Mouse (Mus musculus): ENCODE measurements around the gene Ppat. TPM values are rescaled to one million over a fixed set of nuclear protein-coding genes. Genes with fewer than 3 reads are reported as not detected.
"Not testable (repeated sequence)": the region's sequence is repeated elsewhere in the genome, so short reads cannot be mapped to it uniquely, and the experiment has no call there.

Gene Ppat
- polyA plus RNA-seq, 1 experiment from 2014 or later: 15.5 TPM

GRCm38 (mm10) chr5:76973488-76973887 lies 22.1 kb upstream of the Ppat start:
- no peak for ATAC-seq
- Histone ChIP-seq H3K36me3 (ENCODE audit: control insufficient read depth, insufficient read depth) (peaks cover 4% of the 10 kb centered on the region; the same call in 1 of the 2 replicates), H3K9me3 (ENCODE audit: control insufficient read depth, low read length) (no peaks in the 10 kb centered on the region), H3K9ac (replicated peaks; ENCODE audit: low read depth, low read length) (no peak overlapping the region; the same call in 1 of the 2 replicates), H3K27ac (ENCODE audit: low read length) (no peak overlapping the region), H3K4me2 (ENCODE audit: low read length) (peak overlapping the region; percentile 74), H3K27me3 (replicated peaks; ENCODE audit: control insufficient read depth, insufficient read depth, low read length) (no peaks in the 10 kb centered on the region), H3K4me3 (replicated peaks; ENCODE audit: low read length) (peak overlapping the region; percentile 72), H3K4me1 (replicated peaks; ENCODE audit: control insufficient read depth, insufficient read depth, low read length) (peaks cover 19% of the 10 kb centered on the region)
- WGBS: 68% methylated on average over 3 of the region's 3 CpGs

GRCm38 (mm10) chr5:76971115-76971514 lies 19.7 kb upstream of the Ppat start:
- not testable (repeated sequence) for ATAC-seq; H3K36me3 ChIP-seq (ENCODE audit: control insufficient read depth, insufficient read depth); H3K9ac ChIP-seq (replicated peaks; ENCODE audit: low read depth, low read length); H3K4me2 ChIP-seq (ENCODE audit: low read length); H3K9me3 ChIP-seq (ENCODE audit: control insufficient read depth, low read length); H3K4me3 ChIP-seq (replicated peaks; ENCODE audit: low read length); H3K27ac ChIP-seq (ENCODE audit: low read length); H3K27me3 ChIP-seq (replicated peaks; ENCODE audit: control insufficient read depth, insufficient read depth, low read length)
- peaks cover 18% of the 10 kb centered on the region for H3K4me1 ChIP-seq (replicated peaks; ENCODE audit: control insufficient read depth, insufficient read depth, low read length)
- 92% methylated on average over 1 of the region's 1 CpGs for WGBS

- ATAC-seq: no peak
- Histone ChIP-seq H3K36me3 (ENCODE audit: control insufficient read depth, insufficient read depth) (peaks cover 6% of the 10 kb centered on the region), H3K27ac (ENCODE audit: low read length) (no peak overlapping the region), H3K9ac (replicated peaks; ENCODE audit: low read depth, low read length) (no peak overlapping the region), H3K27me3 (replicated peaks; ENCODE audit: control insufficient read depth, insufficient read depth, low read length) (no peaks in the 10 kb centered on the region), H3K4me2 (ENCODE audit: low read length) (no peak overlapping the region), H3K9me3 (ENCODE audit: control insufficient read depth, low read length) (no peaks in the 10 kb centered on the region), H3K4me1 (replicated peaks; ENCODE audit: control insufficient read depth, insufficient read depth, low read length) (peaks cover 9% of the 10 kb centered on the region), H3K4me3 (replicated peaks; ENCODE audit: low read length) (no peak overlapping the region)
- 63% methylated on average over 5 of the region's 5 CpGs for WGBS
Measured at GRCm38 (mm10) chr5:76969250-76969649, 17.9 kb upstream of the Ppat start.

- Histone ChIP-seq H3K4me2 (ENCODE audit: low read length) (no peak overlapping the region), H3K27ac (ENCODE audit: low read length) (no peak overlapping the region), H3K9ac (replicated peaks; ENCODE audit: low read depth, low read length) (no peak overlapping the region), H3K36me3 (ENCODE audit: control insufficient read depth, insufficient read depth) (peaks cover 18% of the 10 kb centered on the region), H3K4me3 (replicated peaks; ENCODE audit: low read length) (no peak overlapping the region), H3K4me1 (replicated peaks; ENCODE audit: control insufficient read depth, insufficient read depth, low read length) (no peaks in the 10 kb centered on the region), H3K27me3 (replicated peaks; ENCODE audit: control insufficient read depth, insufficient read depth, low read length) (no peaks in the 10 kb centered on the region), H3K9me3 (ENCODE audit: control insufficient read depth, low read length) (no peaks in the 10 kb centered on the region)
- ATAC-seq: no peak
- 88% methylated on average over 3 of the region's 3 CpGs for WGBS
Measured at GRCm38 (mm10) chr5:76964651-76965050, 13.3 kb upstream of the Ppat start.

- Histone ChIP-seq H3K4me2 (ENCODE audit: low read length) (no peak overlapping the region), H3K9me3 (ENCODE audit: control insufficient read depth, low read length) (no peaks in the 10 kb centered on the region), H3K4me3 (replicated peaks; ENCODE audit: low read length) (no peak overlapping the region), H3K27ac (ENCODE audit: low read length) (no peak overlapping the region), H3K4me1 (replicated peaks; ENCODE audit: control insufficient read depth, insufficient read depth, low read length) (no peaks in the 10 kb centered on the region), H3K36me3 (ENCODE audit: control insufficient read depth, insufficient read depth) (peaks cover 23% of the 10 kb centered on the region), H3K9ac (replicated peaks; ENCODE audit: low read depth, low read length) (no peak overlapping the region), H3K27me3 (replicated peaks; ENCODE audit: control insufficient read depth, insufficient read depth, low read length) (no peaks in the 10 kb centered on the region)
- ATAC-seq: no peak
- 78% methylated on average over 11 of the region's 11 CpGs for WGBS
Measured at GRCm38 (mm10) chr5:76962545-76962944, 11.2 kb upstream of the Ppat start.

GRCm38 (mm10) chr5:76959587-76959986 lies 8.2 kb upstream of the Ppat start:
- H3K4me2 ChIP-seq (ENCODE audit: low read length): no peak overlapping the region
- no peaks in the 10 kb centered on the region for H3K27me3 ChIP-seq (replicated peaks; ENCODE audit: control insufficient read depth, insufficient read depth, low read length)
- WGBS: 81% methylated on average over 5 of the region's 5 CpGs
- no peak overlapping the region for H3K27ac ChIP-seq (ENCODE audit: low read length)
- peaks cover 26% of the 10 kb centered on the region for H3K36me3 ChIP-seq (ENCODE audit: control insufficient read depth, insufficient read depth)
- no peaks in the 10 kb centered on the region; the same call in 1 of the 2 replicates for H3K4me1 ChIP-seq (replicated peaks; ENCODE audit: control insufficient read depth, insufficient read depth, low read length)
- H3K9ac ChIP-seq (replicated peaks; ENCODE audit: low read depth, low read length): no peak overlapping the region
- no peaks in the 10 kb centered on the region for H3K9me3 ChIP-seq (ENCODE audit: control insufficient read depth, low read length)
- no peak for ATAC-seq
- no peak overlapping the region for H3K4me3 ChIP-seq (replicated peaks; ENCODE audit: low read length)

- WGBS: 100% methylated on average over 1 of the region's 1 CpGs
- H3K27ac ChIP-seq (ENCODE audit: low read length): no peak overlapping the region
- H3K4me3 ChIP-seq (replicated peaks; ENCODE audit: low read length): no peak overlapping the region
- H3K9me3 ChIP-seq (ENCODE audit: control insufficient read depth, low read length): no peaks in the 10 kb centered on the region
- no peaks in the 10 kb centered on the region; the same call in none of the 2 replicates for H3K4me1 ChIP-seq (replicated peaks; ENCODE audit: control insufficient read depth, insufficient read depth, low read length)
- no peaks in the 10 kb centered on the region for H3K27me3 ChIP-seq (replicated peaks; ENCODE audit: control insufficient read depth, insufficient read depth, low read length)
- H3K4me2 ChIP-seq (ENCODE audit: low read length): no peak overlapping the region
- H3K36me3 ChIP-seq (ENCODE audit: control insufficient read depth, insufficient read depth): peaks cover 26% of the 10 kb centered on the region
- no peak overlapping the region for H3K9ac ChIP-seq (replicated peaks; ENCODE audit: low read depth, low read length)
- no peak for ATAC-seq
Measured at GRCm38 (mm10) chr5:76957954-76958353, 6.6 kb upstream of the Ppat start.

GRCm38 (mm10) chr5:76955474-76955873 lies 4.1 kb upstream of the Ppat start:
- no peak overlapping the region for H3K9ac ChIP-seq (replicated peaks; ENCODE audit: low read depth, low read length)
- WGBS: 84% methylated on average over 4 of the region's 4 CpGs
- H3K27me3 ChIP-seq (replicated peaks; ENCODE audit: control insufficient read depth, insufficient read depth, low read length): no peaks in the 10 kb centered on the region
- no peak overlapping the region for H3K4me2 ChIP-seq (ENCODE audit: low read length)
- H3K4me3 ChIP-seq (replicated peaks; ENCODE audit: low read length): no peak overlapping the region
- peaks cover 12% of the 10 kb centered on the region for H3K4me1 ChIP-seq (replicated peaks; ENCODE audit: control insufficient read depth, insufficient read depth, low read length)
- H3K36me3 ChIP-seq (ENCODE audit: control insufficient read depth, insufficient read depth): peaks cover 16% of the 10 kb centered on the region
- ATAC-seq: no peak
- no peaks in the 10 kb centered on the region for H3K9me3 ChIP-seq (ENCODE audit: control insufficient read depth, low read length)
- no peak overlapping the region for H3K27ac ChIP-seq (ENCODE audit: low read length)

- Histone ChIP-seq H3K36me3 (ENCODE audit: control insufficient read depth, insufficient read depth) (peaks cover 12% of the 10 kb centered on the region), H3K4me3 (replicated peaks; ENCODE audit: low read length) (no peak overlapping the region), H3K27ac (ENCODE audit: low read length) (no peak overlapping the region), H3K9ac (replicated peaks; ENCODE audit: low read depth, low read length) (no peak overlapping the region), H3K4me2 (ENCODE audit: low read length) (no peak overlapping the region), H3K9me3 (ENCODE audit: control insufficient read depth, low read length) (no peaks in the 10 kb centered on the region), H3K4me1 (replicated peaks; ENCODE audit: control insufficient read depth, insufficient read depth, low read length) (peaks cover 19% of the 10 kb centered on the region), H3K27me3 (replicated peaks; ENCODE audit: control insufficient read depth, insufficient read depth, low read length) (no peaks in the 10 kb centered on the region)
- ATAC-seq: no peak
- 79% methylated on average over 6 of the region's 6 CpGs for WGBS
Measured at GRCm38 (mm10) chr5:76954271-76954900, 3.0 kb upstream of the Ppat start.

GRCm38 (mm10) chr5:76953794-76954193 lies 2.4 kb upstream of the Ppat start:
- H3K4me2 ChIP-seq (ENCODE audit: low read length): no peak overlapping the region
- WGBS: 70% methylated on average over 3 of the region's 3 CpGs
- H3K4me3 ChIP-seq (replicated peaks; ENCODE audit: low read length): no peak overlapping the region

More at GRCm38 (mm10) chr5:76953794-76954193, 2.4 kb upstream of the Ppat start:
- Histone ChIP-seq H3K9ac (replicated peaks; ENCODE audit: low read depth, low read length) (no peak overlapping the region), H3K9me3 (ENCODE audit: control insufficient read depth, low read length) (no peaks in the 10 kb centered on the region), H3K27me3 (replicated peaks; ENCODE audit: control insufficient read depth, insufficient read depth, low read length) (no peaks in the 10 kb centered on the region), H3K4me1 (replicated peaks; ENCODE audit: control insufficient read depth, insufficient read depth, low read length) (peaks cover 19% of the 10 kb centered on the region), H3K27ac (ENCODE audit: low read length) (no peak overlapping the region), H3K36me3 (ENCODE audit: control insufficient read depth, insufficient read depth) (peaks cover 10% of the 10 kb centered on the region)
- ATAC-seq: no peak

Measured in forebrain, embryonic 16.5 days (tissue).